Mouse (Mus musculus): ENCODE measurements around the gene Nlgn1.
A peak's percentile ranks its signal among the peaks of the same experiment; 100 is the strongest.

Gene Nlgn1

DNA sequence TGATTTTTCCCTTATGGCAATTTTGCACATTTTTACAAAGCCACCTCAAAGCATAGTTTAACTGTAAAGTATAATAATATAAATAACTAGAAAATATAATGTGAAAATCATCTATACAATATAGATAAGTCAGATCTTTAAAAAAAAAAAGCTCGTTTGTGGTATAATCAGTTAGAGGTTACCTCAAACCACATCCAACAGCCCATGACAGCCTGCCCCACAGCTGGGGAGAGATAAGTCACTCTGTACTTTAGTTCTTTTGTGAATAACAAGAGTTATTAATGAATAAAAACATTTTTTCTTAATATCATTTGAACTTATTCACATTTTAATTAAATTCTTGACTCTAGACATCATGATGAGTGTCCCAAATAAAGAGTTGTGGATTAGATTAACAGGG lies 130.8 kb downstream of the Nlgn1 start:
- no peak for DNase-seq (ENCODE audit: low spot score in 2 of 2)

DNA sequence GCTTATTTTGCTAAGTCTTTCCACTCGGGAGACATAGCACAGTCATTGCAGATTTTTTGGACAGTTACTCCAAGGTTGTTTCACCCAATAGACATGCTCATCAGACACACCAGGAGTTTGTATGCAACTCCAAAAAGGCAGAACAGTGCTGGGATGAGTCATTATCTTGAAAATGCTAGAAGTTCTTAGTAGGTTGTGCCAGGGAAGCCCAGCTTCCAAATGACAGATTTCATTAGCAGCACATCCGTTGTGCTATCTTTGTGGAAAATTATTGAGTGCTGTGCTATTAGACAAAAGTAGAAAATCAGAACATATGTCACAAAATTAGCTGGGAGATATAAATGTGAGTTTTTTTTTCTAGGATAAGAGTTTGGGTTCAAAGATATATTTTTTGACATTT lies 137.3 kb downstream of the Nlgn1 start:
- DNase-seq (ENCODE audit: low spot score in 2 of 2): no peak

DNA sequence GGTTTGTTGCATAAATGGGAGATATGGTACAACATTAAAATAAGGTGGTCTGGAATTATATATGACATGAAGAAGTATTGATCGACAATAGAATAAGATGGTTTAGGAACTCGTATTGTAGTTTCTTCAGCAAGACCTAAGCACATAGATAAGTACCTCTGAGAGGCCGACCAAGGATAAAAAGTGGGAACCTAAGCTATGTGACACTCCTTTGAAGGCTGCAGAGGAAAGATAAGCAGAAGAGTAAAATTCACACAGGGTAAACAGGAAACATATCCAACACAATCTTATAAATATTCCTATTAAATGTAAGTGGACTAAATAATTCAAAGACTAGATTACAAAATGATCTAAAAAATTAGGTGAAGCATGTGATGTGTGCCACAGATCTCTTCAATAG lies 151.2 kb downstream of the Nlgn1 start:
- DNase-seq (ENCODE audit: low spot score in 2 of 2): no peak

DNA sequence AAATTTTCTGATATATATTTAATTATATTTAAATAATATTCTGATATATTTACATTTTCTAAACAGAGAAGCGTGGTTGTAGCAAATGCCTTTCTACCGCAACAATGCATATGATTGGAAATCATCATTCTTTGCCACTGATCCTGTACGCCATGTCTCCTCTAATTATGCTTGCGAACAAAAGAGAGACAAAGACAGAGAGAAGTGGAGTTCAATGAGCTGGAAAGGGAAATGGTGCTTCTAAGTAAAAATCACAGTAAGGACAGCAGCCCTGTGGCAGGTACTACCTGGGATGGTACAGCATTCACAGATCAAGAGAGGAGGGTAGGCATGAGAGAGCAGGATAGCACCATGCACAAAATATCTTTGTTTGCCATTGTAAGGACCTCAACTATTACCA lies 156.9 kb downstream of the Nlgn1 start:
- DNase-seq (ENCODE audit: low spot score in 2 of 2): no peak

DNA sequence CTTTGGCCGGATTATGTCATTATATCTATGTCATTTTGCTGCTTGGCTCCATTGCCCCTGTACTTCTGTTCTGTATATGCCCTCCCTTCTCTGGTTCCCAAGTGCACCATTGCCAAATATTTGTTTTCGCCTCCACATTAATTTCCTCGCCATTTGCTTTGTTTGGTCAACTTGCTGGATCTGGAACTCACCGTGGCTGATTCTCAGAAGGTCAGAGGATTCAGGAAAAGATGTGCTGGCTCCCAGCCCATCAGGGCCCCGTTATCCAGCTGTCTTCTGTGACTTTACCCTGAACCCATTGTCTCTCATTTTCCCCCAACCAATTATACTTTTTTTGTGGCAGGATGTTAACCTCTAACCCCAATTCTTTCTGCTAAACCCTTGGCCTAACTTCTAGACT lies 158.0 kb downstream of the Nlgn1 start:
- no peak for DNase-seq (ENCODE audit: low spot score in 2 of 2)

DNA sequence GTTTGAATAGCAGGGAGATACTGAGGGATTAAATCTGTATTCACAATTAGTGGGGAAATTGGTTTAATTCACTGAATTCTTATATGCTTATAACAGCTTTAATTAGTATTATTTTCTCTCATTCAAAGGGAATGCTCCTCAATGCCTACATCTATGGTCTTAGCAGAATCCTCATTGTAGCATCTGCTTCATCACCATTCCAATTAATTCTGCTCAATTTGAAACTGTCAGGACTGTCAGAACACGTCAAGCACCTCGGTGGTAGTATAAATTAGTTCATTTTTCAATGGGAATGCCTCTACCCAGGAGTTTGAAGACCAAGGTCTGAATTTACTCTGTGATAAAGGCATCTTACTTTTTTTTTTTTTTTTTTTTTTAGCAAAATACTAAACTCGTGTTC lies 158.6 kb downstream of the Nlgn1 start:
- DNase-seq (ENCODE audit: low spot score in 2 of 2): no peak

DNA sequence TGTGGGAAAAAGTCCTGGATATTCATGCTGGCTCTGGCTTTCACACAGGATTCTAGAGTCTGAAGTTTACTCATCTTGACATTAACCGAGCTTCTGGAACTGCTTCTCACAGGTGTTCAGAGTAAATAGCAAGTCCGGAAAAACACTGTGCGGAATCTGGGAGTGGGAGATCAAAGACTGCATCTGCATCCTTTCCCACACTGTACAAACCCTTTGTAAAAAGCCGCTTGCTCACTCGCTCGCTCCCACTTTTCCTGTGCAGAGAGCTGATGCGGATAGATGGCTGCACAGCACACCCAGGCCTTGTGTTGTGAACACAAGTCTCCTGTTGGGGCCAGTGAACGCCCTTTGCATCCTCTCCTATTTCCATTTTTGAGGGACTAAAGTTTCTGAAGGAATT lies 165.5 kb downstream of the Nlgn1 start:
- DNase-seq (ENCODE audit: low spot score in 2 of 2): no peak

DNA sequence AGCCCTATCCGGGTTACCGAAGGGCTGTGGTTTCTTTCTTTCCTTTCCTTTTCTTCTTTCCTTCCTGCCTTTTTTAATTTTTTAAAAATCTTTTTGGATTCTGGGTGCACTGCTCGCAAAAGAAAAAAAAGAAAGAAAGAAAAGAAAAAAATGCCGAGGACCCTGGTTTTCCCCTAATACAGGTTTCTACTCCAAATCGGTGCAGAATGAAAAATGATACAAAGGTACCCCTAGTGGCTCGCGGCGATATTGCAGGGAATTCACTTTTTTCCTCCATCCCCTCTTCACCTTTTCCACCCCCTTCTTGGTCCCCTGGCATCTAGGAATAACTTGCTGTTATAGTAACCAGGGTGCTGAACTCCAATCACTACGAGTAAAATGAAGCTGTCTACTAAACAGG lies 178.5 kb downstream of the Nlgn1 start:
- peak; percentile 77 to 84 for DNase-seq (ENCODE audit: low spot score in 2 of 2)

DNA sequence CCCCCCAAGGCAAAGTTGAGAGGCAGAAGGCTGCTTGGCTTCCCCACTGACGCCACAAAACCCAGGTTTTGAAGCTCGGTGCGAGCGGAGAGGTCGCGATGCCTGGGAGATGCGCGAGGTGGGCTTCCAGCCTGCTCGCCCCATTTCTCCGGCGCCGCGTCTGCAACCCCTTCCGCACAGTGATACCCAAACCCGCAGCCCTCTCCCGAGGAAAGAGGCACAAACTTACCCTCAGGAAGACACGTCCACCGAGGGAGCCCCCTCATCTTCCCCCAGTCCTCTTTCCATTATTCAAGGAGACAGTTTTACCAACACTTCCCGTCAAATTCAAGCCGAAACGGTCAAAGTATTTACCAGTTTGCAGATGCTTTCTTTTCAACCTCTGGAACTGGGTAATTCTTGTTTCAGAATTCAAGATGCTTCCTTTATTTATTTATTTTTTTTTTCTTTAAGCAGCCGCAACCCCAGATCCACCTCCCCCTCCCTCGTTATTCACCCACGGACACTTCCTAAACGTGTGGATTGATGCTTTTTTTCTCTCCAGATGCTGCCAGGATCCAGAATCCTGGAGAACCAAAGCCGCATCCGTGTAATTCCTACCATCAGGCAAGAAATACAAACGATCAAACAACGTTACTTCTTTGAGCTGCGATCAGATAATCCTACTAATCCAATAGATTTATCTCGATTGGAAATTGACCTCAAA lies 179.1 kb downstream of the Nlgn1 start:
- DNase-seq (ENCODE audit: low spot score in 2 of 2): peak; percentile 61 to 66

DNA sequence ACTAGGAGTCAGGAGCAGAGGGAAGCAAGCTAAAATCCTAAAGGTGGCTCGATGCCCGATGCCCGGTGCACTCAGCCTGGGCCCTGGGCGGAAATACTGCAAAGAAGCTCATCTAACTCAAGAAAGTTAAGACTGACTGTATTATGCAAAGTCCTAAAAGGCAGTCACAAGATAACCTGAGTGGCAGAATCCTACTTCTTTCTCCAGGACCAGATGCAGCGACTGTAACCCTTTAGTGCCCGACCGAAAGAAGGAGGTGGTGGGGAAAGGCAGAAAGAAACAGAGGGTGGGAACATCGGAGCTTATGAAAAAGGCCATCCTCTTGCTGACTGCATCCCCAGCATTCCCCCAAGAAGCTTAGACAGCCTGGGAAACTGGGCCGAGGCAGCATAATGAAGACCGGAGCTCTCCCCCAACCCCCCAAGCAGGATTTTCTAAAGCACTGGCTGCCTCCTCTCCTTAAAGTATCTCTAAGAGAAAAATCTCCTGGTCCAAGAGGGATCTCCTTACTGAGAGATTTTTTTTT lies 179.7 kb downstream of the Nlgn1 start:
- DNase-seq (ENCODE audit: low spot score in 2 of 2): peak; percentile 65 to 66

DNA sequence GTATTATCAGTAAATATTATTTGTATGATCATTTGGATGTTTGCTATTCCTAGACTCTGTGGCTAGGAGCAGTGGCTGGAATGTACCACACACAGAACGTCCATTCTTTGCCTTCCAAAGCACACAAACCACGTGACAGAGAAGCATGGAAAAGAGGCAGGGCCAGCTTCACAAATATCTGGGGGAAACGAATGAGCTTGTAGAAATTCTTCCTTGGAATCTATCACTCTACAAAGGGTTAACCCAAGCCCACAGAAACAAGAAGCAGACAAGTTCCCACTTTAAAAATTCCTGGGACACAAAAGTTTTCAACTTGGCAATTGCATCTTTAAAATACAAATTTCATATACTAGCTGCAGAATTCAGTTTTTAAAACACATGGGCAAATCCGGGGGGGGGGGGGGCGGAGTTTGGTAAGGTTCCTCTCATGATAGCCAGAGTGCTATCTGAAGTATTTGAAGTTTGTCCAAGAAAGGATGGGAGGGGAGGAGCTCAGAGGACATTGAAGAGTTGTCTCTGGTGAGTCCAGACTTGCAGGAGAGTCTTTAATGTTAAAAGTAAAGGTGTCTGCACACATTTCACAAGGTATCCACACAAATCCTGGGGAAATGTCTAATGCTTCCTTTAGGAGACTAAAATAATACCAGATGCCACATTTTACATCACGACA lies 180.8 kb downstream of the Nlgn1 start:
- no peak for DNase-seq (ENCODE audit: low spot score in 2 of 2)

DNA sequence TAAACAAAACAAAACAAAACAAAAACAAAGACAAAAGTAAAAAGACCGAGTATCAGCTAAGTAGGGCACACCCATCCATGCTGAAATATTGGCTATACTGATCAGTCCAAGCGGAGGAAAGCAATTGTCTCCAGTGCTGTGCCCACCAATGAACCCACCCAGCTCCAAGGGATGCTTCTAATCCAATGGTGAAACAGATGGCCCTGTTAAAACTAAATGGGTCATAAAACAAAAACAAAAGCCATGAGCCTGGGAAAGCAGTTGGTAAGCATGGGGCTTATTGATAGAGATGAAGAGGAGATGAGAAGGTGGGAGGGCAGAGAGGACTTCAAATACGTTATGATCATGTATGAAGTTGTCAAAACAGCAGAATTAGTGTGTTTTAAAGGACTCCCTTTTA lies 186.1 kb downstream of the Nlgn1 start:
- no peak for DNase-seq (ENCODE audit: low spot score in 2 of 2)

DNA sequence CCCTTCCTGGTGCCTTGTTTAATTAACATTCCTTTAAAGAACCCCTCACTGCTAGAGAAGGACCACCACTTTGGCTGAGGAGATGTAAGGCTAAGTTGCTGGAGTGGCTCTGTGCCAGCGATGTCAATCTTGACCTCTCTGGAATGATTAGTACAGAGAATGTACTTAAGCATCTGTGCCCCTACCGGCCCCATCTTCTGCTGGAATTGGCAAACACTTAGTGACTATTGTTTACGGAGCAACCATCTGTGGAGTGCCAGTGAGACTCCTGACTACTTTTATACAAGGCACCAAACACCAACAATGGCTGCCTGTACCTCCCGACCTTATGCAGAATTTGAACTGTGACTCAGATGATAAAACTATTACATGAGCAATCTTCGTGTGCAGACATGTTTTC lies 186.8 kb downstream of the Nlgn1 start:
- no peak for DNase-seq (ENCODE audit: low spot score in 2 of 2)

DNA sequence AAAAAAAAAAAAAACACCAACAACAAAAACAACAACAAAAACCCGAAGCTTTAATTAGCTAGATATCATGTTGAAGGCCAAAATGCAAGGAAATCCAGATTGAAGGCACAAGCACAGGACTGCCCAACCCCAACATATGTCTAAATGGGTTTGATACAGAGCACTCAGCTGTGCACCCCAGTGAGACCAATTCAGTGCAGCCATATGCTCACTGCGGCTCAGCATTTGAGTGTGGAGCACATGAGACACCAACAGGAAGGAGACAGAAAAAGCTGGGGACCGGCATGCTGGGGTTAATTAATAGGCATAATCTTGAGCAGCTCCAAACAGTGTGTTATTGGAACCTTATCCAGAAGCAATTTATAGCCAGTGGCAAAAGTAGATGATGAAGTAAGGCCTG lies 190.7 kb downstream of the Nlgn1 start:
- no peak for DNase-seq (ENCODE audit: low spot score in 2 of 2)

DNA sequence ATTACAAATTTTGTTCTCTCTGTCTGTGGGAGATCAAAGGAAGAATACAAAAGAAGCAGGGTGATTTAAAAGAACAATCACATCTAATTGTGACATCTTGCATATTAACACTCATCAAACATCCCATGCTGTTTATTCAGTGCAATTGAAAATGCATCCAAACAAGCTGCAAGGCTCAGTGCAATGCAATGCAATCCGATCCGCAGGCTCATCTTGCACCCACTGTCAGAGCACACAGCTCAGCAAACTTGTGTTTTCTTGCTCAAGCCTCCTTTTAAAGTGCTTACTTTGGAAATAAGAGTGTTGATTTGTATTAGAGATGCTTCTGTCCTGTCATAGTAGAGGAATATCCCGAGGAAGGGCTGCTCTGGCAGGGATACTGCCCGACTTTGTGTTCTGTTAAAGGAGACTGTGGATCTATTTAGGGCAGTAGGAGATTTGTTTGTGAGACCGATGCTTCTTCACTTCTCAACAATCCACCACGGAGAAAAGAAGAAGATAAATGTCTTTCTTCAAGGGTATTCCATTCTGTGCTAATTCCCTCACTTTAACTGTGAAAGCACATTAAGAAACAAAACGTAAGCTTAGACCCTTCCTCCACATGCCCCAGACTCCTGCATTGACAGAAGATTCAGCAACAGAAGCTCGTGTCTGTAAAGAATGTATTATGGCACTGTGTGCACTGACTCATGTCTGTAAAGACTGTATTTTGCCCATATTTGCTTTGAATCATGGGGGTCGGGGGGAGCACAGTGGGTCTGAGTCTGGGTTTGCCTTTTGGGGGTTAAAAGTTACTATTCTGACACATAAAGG lies 197.2 kb downstream of the Nlgn1 start:
- DNase-seq (ENCODE audit: low spot score in 2 of 2): no peak

DNA sequence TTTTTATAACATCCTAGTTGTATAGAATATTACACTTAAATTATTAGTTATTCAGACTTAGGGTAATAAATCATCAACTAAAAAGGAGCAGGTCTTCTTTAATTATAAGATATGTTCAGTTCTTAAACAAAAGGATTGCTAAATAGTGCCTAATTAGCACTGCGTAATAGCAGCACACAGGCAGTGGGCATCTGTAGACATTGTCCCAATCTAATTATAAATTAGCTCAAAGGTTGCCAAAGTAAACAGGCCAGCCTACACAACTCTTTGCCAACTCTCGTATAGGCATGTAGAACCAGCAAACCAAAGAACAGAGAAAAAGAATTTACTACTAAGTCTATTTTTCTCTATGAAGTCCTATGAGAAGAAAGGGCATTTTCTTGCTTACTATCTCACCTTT lies 201.3 kb downstream of the Nlgn1 start:
- no peak for DNase-seq (ENCODE audit: low spot score in 2 of 2)

DNA sequence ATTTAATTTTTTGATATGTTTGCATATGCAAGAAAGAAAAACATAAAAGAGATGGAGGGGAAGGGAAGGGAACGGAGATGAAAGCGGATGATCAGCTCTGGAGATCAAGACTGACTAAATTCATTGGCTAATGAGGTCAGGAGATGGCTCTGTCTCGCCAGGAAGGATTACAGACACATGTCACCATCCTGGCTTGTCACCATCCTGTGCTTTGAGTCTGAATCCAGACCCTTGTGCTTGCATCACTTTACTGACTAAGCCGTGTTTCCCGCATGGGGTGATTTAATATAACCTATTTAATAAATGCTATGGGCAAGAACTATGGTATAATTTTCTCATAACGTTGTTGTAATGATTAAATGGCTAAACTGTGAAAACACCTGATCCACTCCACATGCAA lies 202.8 kb downstream of the Nlgn1 start:
- no peak for DNase-seq (ENCODE audit: low spot score in 2 of 2)

DNA sequence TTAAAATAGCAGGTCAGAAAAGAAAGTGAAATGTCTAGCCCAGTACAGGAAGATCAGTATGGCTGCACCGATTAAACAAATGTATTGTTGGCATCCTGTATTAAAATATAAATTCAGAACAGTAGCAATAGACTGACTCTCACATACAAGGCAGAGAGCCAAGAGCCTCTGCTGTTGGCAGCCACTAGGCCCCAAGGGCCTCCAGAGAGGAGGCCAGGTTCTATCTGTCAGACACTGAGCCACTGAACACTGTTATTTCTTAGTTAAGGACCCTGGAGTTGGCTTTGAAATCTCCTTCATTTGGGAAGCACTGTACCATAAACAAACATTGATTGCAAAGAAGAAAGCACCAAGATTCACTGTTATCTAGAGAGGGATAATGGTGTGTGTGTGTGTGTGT lies 215.2 kb downstream of the Nlgn1 start:
- no peak for DNase-seq (ENCODE audit: low spot score in 2 of 2)

DNA sequence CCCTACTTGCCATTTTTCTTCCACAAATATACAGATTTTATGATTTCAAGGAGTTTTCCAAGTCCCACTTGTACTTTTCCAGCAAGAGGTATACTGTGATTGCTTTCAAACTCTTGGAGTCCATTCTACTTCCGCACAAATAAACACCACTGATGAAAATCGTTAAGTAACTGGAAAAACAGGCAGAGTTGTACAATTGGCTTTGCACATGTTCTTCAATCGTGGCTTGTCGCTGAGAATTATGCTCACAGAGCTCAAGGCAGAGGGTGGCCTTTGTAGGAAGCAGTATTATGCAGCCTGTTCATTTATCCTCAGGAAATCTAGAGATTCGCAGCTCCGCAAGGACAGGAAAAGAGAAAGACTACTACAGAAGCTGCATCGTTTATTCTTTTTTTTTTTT lies 225.9 kb downstream of the Nlgn1 start:
- DNase-seq (ENCODE audit: low spot score in 2 of 2): no peak

DNA sequence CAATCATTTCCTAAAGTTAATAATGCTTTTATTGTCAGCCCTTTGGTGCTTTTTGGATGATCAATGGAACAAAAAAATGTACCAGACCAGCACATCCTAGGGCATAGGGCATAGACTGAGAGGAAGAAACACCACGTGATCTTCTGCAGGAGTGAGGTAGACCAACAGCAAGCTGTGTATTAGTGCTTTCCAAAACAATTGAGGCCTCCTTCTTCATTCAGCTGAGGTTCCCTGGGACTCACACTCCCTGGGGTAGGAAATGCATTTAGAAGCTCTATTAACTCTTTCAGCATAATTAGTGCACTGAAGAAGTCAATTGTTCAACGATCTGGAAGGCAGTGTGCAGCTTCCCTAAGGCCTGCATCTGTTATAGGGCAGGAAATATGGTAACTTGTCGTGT lies 226.7 kb downstream of the Nlgn1 start:
- DNase-seq (ENCODE audit: low spot score in 2 of 2): no peak

DNA sequence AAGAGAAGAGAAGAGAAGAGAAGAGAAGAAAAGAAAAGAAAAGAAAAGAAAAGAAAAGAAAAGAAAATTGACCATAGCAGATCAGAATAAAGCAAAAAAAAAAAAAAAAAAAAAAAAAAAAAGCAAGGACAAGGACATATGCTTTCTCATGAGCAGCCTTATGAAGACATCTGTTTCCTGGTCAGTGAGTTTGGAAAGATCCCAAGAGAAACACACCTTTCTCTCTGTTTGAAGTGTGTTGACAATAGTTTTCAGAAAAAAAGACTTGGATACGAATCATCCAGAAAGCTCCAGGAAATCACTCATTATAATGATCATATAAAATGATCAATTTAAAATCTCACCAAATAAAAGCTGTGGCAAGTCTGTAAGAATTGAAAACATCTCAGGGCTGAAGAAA lies 230.0 kb downstream of the Nlgn1 start:
- DNase-seq (ENCODE audit: low spot score in 2 of 2): no peak

DNA sequence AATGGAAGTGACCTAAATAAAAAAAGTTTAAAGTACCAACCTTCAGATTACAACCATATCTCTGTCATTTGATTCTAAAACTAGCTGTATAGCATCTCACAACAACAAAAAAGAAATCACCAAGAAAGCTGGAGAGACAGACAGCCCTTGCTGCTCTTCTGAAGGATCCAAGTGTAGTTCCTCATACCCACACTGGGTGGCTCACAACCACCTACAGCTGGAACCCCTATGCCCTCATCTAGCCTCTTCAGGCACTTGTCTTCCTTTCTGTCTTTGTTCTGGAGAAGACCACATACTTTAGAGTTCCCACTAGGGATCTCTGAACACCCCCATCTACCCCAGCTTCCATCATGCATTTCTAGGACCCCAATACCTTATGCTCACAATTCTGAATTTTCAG lies 236.7 kb downstream of the Nlgn1 start:
- DNase-seq (ENCODE audit: low spot score in 2 of 2): peak in 1 of 2 experiments; percentile 31

DNA sequence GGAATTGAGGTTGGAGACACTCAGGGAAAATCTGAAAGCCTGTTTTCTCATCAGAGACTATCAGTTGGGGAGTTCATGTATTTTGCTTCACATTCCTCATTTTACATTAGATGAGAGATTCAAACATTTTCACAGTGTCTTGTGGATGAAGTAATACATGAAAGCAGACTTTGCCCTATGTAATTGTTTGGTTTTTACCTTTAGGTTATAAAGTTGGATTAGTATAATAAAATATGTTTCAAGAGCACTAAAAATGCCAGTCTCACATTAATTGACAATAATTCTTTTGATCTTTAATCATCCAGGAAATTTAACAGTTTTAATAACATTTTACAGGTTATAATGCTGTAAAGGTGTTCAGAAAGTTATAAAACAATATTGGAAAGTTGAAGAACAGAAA lies 262.9 kb downstream of the Nlgn1 start:
- DNase-seq (ENCODE audit: low spot score in 2 of 2): no peak

All from right cerebral cortex, postnatal 10 days (tissue).